Mouse (Mus musculus) midbrain, embryonic 10.5 days (tissue): Measurements from ENCODE around the gene Cdh4. TPM values are rescaled to one million over a fixed set of nuclear protein-coding genes. Genes with fewer than 3 reads are reported as not detected.

Source experiments
- DNase-seq: peaks from one replicate; pipeline ENCODE4 v3.0.0-alpha.2; 2017; ENCODE audit warnings: low spot score
- H3K27ac ChIP-seq: fragments of 300-500 bp; sonication (generic); replicated peaks from 2 replicates; pipeline ENCODE4 v1.5.1; 2016; ENCODE audit warnings: mild to moderate bottlenecking
- H3K27me3 ChIP-seq: fragments of 300-500 bp; sonication (generic); 2 replicates; pipeline ENCODE4 v1.6.1; 2016; ENCODE audit warnings: low read depth, mild to moderate bottlenecking; ENCODE audit not compliant: poor library complexity, severe bottlenecking
- H3K36me3 ChIP-seq: fragments of 300-500 bp; sonication (generic); 2 replicates; pipeline ENCODE4 v1.6.1; 2016; ENCODE audit warnings: mild to moderate bottlenecking, moderate library complexity
- H3K4me1 ChIP-seq: fragments of 300-500 bp; sonication (generic); 2 replicates; pipeline ENCODE4 v1.6.1; 2016
- H3K4me3 ChIP-seq: fragments of 300-500 bp; sonication (generic); 2 replicates; pipeline ENCODE4 v1.5.1; 2016; ENCODE audit warnings: mild to moderate bottlenecking, moderate library complexity
- H3K9me3 ChIP-seq: fragments of 300-500 bp; sonication (generic); replicated peaks from 2 replicates; pipeline ENCODE4 v1.6.1; 2016; ENCODE audit warnings: mild to moderate bottlenecking
- WGBS: fragments of 180-500 bp; shearing (Covaris S2); methylation state at CpG from one replicate; pipeline ENCODE4 v1.1.7; 2016; 5-methylcytosine and 5-hydroxymethylcytosine counted together
- polyA plus RNA-seq: library from polyadenylated mRNA; unstranded; fragments of >200 nt; fragmentation: Nextera tagmentation; extraction: Ambion mirVana; gene quantifications from 2 replicates; pipeline ENCODE4 v1.2.1, GENCODE M21; 2016

The Cdh4 gene
- polyA plus RNA-seq, 1 experiment from 2014 or later, result 8.3 TPM

DNA sequence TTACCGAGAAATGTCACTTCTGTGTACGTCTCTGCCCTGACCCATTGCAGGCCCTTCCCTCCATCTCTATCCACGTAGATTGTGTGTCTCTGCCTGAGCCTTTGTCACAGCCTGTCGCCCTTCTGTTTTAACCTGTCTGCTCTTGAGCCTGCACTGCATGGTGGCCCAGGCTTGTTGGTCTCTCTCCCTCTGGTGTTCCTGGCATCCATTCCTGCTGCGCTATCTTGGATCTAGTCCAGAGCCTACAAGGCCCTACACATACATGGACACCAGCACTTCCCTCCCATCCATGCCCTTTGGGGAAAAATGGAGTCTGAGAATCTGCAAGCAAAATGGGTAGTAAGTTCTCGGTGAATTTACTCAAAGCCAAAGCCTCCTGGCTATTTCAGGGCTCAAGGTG, 91.0 kb downstream of the Cdh4 start:
- DNase-seq, result no peak
- Histone ChIP-seq H3K27ac (peak overlapping the region; percentile 52; the same call in 1 of the 2 replicates), H3K36me3 (no peaks in the 10 kb centered on the region), H3K4me3 (no peak overlapping the region), H3K4me1 (peaks cover 41% of the 10 kb centered on the region), H3K9me3 (no peaks in the 10 kb centered on the region), H3K27me3 (peaks cover 38% of the 10 kb centered on the region)
- 80% methylated on average over 6 of the region's 6 CpGs for WGBS

DNA sequence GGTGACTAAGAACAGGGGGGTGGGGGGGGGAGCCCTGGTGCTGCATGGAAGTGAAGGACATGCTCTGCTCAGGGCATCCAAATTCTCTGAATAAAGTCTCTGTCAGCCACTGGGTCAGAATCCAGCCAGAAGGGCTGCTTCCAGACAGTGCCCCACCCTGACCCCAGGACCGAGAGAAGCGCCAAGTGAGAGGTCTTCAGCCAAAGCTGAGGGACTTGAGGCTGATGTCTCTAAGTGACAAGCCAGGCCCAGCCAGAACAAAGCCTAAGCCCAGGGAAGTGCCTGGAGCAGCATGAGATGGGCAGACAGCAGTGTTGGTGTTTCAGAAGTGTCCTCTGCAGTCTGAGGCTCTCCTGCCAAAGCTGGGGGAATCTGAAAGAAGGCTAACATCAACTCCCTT, 91.7 kb downstream of the Cdh4 start:
- H3K4me3 ChIP-seq, result no peak overlapping the region
- no peak for DNase-seq
- no peaks in the 10 kb centered on the region for H3K9me3 ChIP-seq
- H3K27me3 ChIP-seq, result peaks cover 41% of the 10 kb centered on the region
- 56% methylated on average over 2 of the region's 2 CpGs for WGBS
- H3K36me3 ChIP-seq, result no peaks in the 10 kb centered on the region
- peaks cover 48% of the 10 kb centered on the region for H3K4me1 ChIP-seq
- peak overlapping the region; percentile 52; the same call in 1 of the 2 replicates for H3K27ac ChIP-seq

DNA sequence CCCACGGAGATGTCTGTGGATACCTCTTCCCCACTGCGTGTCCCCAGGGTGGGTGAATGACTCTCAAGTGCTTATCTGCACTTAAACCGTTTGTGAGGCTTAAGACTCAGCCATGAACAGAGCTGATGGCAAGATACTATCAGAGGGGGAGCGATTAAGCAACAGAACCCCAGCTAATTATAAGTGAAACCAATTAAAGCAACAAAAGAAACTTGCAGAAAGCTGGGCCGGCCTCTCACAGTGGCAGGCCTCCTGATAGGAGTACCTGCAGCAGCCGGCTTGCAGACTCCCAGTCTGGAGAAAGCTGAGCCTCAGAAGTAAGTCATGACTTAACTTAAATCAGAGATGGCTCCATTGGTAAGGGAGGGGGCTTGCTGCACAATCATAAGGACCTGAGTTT, 93.0 kb downstream of the Cdh4 start:
- Histone ChIP-seq H3K9me3 (no peaks in the 10 kb centered on the region), H3K36me3 (no peaks in the 10 kb centered on the region), H3K27me3 (peaks cover 43% of the 10 kb centered on the region), H3K4me3 (no peak overlapping the region), H3K4me1 (peaks cover 61% of the 10 kb centered on the region), H3K27ac (peak overlapping the region; percentile 13; the same call in 1 of the 2 replicates)
- WGBS, result 11% methylated on average over 6 of the region's 6 CpGs
- no peak for DNase-seq

DNA sequence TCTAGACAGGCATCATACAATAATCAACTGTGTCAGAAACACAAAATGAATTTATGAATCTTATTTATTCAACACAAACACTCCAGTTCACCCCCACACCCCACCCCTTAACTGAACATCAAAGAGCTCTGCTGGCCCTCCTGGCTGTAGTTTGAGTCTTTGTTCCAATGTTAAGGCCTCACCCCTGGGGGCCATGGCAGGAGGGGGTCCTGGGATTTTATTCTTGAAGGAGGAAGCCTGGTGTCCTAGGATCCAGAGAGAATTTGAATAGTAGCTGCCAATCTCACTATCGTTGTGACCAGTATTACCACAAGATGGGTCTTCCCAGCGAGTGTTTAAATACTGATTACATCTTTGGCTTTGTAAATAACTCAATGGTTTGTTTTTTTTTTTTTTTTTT, 94.5 kb downstream of the Cdh4 start:
- peaks cover 61% of the 10 kb centered on the region for H3K4me1 ChIP-seq
- 5% methylated on average over 2 of the region's 2 CpGs for WGBS
- H3K36me3 ChIP-seq, result no peaks in the 10 kb centered on the region
- peak overlapping the region; percentile 57 for H3K27ac ChIP-seq
- DNase-seq, result no peak
- H3K9me3 ChIP-seq, result no peaks in the 10 kb centered on the region
- no peak overlapping the region for H3K4me3 ChIP-seq
- peaks cover 43% of the 10 kb centered on the region for H3K27me3 ChIP-seq

DNA sequence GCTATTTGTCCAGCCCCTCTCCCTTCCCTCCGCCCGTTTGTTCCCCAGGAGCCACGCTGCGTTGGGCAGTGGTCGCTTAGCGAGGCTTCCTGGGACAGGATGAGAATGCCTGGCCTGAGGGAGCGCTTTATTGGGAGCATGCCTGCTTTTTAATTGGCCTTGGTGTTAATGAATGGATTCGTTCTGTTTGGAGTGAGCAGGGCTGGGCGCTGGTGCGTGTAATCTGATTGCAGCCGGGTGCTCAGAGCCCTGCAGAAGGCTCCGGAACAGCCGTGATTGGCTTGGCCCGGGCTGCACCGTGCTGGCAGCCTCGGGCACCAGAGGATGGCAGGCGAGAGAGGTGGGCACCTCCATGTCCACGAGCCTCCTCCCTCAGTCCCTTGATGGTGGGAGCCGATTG, 95.2 kb downstream of the Cdh4 start:
- under 1% methylated on average over 19 of the region's 19 CpGs for WGBS
- Histone ChIP-seq H3K4me1 (peaks cover 59% of the 10 kb centered on the region), H3K4me3 (peak overlapping the region; percentile 41), H3K27me3 (peaks cover 43% of the 10 kb centered on the region), H3K36me3 (no peaks in the 10 kb centered on the region), H3K27ac (peak overlapping the region; percentile 69), H3K9me3 (no peaks in the 10 kb centered on the region)
- DNase-seq, result peak; percentile 77

GRCm38 (mm10) chr2:179537800-179538450, 95.7 kb downstream of the Cdh4 start:
- peaks cover 39% of the 10 kb centered on the region for H3K27me3 ChIP-seq
- no peaks in the 10 kb centered on the region for H3K9me3 ChIP-seq
- WGBS, result 18% methylated on average over 3 of the region's 3 CpGs
- H3K4me3 ChIP-seq, result peak overlapping the region; percentile 41
- H3K27ac ChIP-seq, result peak overlapping the region; percentile 69
- H3K36me3 ChIP-seq, result no peaks in the 10 kb centered on the region
- H3K4me1 ChIP-seq, result peaks cover 58% of the 10 kb centered on the region
- no peak for DNase-seq

- Histone ChIP-seq H3K9me3 (no peaks in the 10 kb centered on the region), H3K27ac (peak overlapping the region; percentile 52), H3K4me1 (peaks cover 56% of the 10 kb centered on the region), H3K27me3 (peaks cover 33% of the 10 kb centered on the region), H3K36me3 (no peaks in the 10 kb centered on the region), H3K4me3 (no peak overlapping the region)
- 40% methylated on average over 4 of the region's 4 CpGs for WGBS
- peak; percentile 33 for DNase-seq
Observed at GRCm38 (mm10) chr2:179538535-179538934, 96.3 kb downstream of the Cdh4 start.

- Histone ChIP-seq H3K4me3 (no peak overlapping the region), H3K36me3 (no peaks in the 10 kb centered on the region), H3K27ac (peak overlapping the region; percentile 52), H3K27me3 (peaks cover 22% of the 10 kb centered on the region), H3K4me1 (peaks cover 49% of the 10 kb centered on the region), H3K9me3 (no peaks in the 10 kb centered on the region)
- 23% methylated on average over 9 of the region's 9 CpGs for WGBS
- no peak for DNase-seq
Observed at GRCm38 (mm10) chr2:179539532-179540245, 97.5 kb downstream of the Cdh4 start.

DNA sequence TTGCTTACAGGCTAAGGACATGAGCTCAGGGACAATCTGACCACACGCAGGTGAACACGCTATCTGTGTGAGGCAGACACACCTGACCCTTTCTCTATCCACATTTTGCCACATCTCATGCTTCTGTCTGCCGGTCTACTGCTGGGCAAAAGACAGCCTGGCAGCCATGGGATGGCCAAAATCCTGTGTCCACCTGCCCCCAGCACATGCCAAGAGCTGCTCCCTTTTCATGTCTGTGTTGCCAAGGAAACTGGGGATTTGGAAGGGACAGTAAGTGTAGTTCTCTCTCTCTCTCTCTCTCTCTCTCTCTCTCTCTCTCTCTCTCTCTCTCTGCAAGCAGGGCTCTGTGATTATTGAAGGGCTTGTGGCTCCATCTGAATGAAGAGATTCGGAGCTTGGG, 98.9 kb downstream of the Cdh4 start:
- Histone ChIP-seq H3K4me3 (no peak overlapping the region), H3K9me3 (no peaks in the 10 kb centered on the region), H3K27ac (no peak overlapping the region), H3K4me1 (peaks cover 41% of the 10 kb centered on the region), H3K36me3 (no peaks in the 10 kb centered on the region), H3K27me3 (peaks cover 11% of the 10 kb centered on the region)
- DNase-seq, result no peak
- 92% methylated on average over 4 of the region's 4 CpGs for WGBS

DNA sequence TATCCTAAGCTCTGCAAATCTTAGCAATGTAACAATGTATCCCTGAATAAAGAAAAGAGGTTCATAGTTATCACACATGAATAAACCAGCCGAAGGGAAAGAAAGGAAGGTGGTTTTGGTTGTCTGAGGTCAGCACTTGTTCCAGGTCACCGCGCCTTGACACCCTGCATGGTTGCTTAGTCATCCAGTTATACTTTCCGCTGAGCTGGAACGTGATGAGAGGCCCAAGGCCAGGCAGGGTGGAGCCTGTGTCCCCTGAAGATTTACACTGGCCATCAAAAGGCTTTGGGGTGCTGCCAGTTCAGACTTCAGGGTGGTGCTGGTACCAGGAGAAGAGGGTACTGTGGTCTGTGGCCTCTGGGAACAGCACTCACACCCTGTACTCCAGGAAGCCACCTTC, 105.4 kb downstream of the Cdh4 start:
- no peak overlapping the region for H3K27ac ChIP-seq
- H3K9me3 ChIP-seq, result no peaks in the 10 kb centered on the region
- H3K36me3 ChIP-seq, result no peaks in the 10 kb centered on the region
- no peaks in the 10 kb centered on the region for H3K27me3 ChIP-seq
- DNase-seq, result no peak
- 69% methylated on average over 5 of the region's 5 CpGs for WGBS
- 0 out of 2 replicates have a peak, but pooled peaks cover 4% of the 10 kb centered on the region for H3K4me1 ChIP-seq
- H3K4me3 ChIP-seq, result no peak overlapping the region

- DNase-seq, result no peak
- H3K36me3 ChIP-seq, result no peaks in the 10 kb centered on the region
- no peaks in the 10 kb centered on the region for H3K9me3 ChIP-seq
- H3K27me3 ChIP-seq, result no peaks in the 10 kb centered on the region
- H3K4me3 ChIP-seq, result no peak overlapping the region
- no peak overlapping the region for H3K27ac ChIP-seq
- peaks cover 6% of the 10 kb centered on the region; the same call in 1 of the 2 replicates for H3K4me1 ChIP-seq
- 81% methylated on average over 4 of the region's 4 CpGs for WGBS
Observed at GRCm38 (mm10) chr2:179555928-179556327, 113.7 kb downstream of the Cdh4 start.

DNA sequence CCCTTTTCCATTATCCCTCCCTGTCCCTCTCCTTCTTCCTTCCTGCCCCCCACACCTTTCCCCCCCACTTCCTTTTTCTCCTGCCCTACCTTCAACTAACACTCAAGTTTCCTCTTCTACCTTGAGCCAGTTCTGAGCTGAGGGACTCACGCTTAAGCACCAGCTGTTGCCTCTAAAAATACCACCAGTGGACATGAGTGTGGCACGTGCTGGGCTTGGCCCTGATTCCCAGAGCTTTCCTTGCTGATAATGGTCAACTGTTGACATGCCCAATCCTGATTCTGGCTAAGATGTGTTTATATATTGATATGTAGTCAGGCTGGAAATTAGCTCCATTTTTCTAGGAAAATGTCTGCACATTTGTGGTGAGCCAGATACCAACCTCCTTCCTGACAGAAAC, 120.1 kb downstream of the Cdh4 start:
- Histone ChIP-seq H3K9me3 (no peaks in the 10 kb centered on the region), H3K27ac (no peak overlapping the region), H3K27me3 (no peaks in the 10 kb centered on the region), H3K4me1 (peaks cover 6% of the 10 kb centered on the region; the same call in 1 of the 2 replicates), H3K4me3 (no peak overlapping the region), H3K36me3 (no peaks in the 10 kb centered on the region)
- no peak for DNase-seq
- WGBS, result 92% methylated on average over 2 of the region's 2 CpGs

GRCm38 (mm10) chr2:179565611-179566010, 123.4 kb downstream of the Cdh4 start:
- Histone ChIP-seq H3K9me3 (no peaks in the 10 kb centered on the region), H3K4me1 (peaks cover 18% of the 10 kb centered on the region), H3K4me3 (no peak overlapping the region), H3K27ac (no peak overlapping the region), H3K36me3 (no peaks in the 10 kb centered on the region), H3K27me3 (0 out of 2 replicates have a peak, but pooled peaks cover under 1% of the 10 kb centered on the region)
- WGBS, result 40% methylated on average over 12 of the region's 12 CpGs
- DNase-seq, result no peak
